Mouse (Mus musculus) frontal cortex, postnatal 36 days (tissue): Measurements from ENCODE around the gene Mrps26.
"Not testable (repeated sequence)": the region's sequence is repeated elsewhere in the genome, so short reads cannot be mapped to it uniquely, and the experiment has no call there.

Source experiments
- DNase-seq, 2 experiments: peaks; one replicate each; pipeline ENCODE4 v3.0.0; 2022; ENCODE audit warnings: low spot score in 2 of 2

Mrps26 gene

DNA sequence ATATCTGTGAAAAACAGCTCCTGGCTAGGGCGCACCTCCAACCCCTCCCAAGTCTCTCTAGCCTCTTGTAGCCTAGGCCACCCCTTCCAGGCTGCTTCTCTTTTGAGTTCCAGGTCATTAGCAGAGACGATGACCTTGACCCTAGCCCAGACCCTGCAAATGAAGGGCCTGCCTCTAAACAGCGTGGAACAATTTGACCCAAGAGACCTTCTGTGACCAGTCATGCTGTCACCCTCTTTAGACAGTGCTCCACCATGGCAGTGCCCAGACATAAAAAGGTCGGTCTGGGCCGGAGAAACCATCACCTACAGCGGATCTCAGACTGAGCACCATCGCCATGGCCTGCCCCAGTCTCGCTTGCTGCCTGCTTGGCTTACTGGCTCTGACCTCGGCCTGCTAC lies 12.3 kb downstream of the Mrps26 start, which contains the start of gene Oxt:
TSS of gene Oxt (plus strand) at position 301 of the 400 bp plus-strand sequence.
- no peak for DNase-seq

DNA sequence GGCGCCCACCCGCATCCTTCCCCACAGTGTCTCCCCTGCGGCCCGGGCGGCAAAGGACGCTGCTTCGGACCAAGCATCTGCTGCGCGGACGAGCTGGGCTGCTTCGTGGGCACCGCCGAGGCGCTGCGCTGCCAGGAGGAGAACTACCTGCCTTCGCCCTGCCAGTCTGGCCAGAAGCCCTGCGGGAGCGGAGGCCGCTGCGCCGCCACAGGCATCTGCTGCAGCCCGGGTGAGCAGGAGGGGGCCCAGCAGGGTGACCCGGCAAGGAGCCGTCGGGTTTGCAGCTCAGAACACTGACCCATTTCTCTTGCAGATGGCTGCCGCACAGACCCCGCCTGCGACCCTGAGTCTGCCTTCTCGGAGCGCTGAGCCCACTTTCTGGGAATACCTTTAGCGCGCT lies 13.0 kb downstream of the Mrps26 start:
- DNase-seq = not testable (repeated sequence)

DNA sequence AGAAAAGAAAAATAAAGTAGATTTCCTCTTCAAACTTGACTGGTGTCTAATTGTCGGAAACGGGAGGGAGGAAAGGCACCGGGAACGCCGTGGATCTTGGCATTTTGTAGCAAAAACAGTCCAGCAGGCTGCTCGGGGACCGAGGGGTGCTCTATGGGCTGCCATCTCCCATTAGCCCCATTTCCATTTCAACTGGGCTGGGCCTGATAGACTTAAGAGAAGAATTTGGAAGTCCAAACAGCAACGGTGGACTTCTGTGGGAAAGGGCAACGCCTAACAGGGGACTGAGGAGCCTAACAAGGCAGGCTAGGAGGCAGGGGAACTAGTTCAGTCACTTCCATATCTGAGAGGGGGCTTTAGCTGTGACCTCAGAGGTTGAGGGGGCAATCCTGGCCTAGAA lies 13.5 kb downstream of the Mrps26 start:
- DNase-seq = no peak

DNA sequence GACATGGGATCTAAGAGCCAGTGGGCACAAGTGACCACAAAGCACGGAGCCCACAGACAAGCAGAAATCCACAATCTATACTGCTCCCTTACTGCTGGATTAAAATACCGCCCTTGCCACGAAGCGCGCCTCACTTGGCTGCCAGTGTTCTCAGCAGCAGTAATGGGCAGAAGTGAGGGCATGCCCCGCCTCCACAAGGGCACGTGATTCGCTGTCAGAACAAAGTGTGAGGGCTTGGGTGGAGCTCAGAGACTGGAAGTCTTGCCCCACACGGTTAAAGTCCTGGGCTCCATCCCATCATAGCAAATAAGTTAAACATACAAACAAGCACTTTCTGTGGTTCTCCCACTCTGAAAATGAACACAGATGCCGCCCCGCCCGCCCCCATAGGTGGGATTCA lies 14.1 kb downstream of the Mrps26 start:
- no peak for DNase-seq

DNA sequence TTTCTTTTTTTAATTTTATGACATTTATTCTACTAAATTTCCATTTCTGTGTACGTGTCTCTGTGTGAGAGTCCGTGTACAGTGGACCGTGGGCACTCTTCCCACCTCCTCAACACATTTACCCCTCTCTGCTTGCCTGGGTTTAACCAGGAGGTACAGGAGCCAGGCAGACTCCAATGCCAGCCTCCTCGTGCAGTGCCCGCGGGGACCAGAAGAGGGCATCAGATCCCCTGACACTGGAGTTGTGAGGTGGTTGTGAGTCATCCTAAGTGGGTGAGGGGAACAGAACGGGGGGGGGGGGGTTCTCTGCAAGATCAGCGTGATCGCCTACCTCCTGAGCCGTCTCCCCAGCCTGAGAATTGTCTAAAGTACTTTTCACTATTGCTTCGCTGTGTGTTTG lies 14.6 kb downstream of the Mrps26 start:
- peak; percentile 70 to 74 for DNase-seq

DNA sequence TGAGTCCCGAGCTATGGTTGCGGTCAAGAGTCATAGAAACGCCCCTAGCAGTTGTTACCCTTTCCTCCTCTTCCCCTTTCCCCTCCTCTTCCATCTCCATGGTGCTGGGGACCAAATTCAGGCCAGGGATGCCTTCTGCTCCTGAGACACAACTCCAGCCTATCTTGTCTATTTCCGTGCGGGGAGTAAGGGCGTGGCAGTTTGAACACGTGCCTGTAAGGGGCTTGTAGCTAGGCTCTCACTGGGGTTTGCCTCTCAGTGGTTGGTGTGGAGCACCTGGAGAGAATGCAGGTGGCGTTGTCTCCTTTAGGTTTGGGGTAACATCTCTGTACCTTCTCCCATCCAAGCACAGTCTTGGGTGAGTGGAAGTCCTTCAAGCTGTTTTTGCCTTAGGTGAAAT lies 16.2 kb downstream of the Mrps26 start:
- DNase-seq = no peak

DNA sequence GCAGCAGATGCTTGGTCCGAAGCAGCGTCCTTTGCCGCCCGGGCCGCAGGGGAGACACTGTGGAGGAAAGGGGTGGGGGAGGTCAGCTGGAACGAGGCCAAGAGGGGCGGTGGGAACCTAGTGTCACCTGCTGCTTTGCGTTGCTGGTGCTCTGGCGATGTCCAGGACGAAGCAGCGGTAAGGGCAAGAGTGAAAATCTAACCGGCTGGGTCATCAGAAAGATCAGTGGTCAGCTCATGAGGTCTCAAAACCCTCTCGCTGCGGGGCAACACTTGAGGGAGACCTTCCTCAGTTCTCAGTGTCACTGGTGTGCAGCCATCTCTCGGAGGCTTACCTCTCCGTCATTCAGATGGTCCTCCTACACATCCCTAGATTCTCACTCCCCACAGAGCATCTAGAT lies 17.7 kb downstream of the Mrps26 start:
- DNase-seq = no peak

DNA sequence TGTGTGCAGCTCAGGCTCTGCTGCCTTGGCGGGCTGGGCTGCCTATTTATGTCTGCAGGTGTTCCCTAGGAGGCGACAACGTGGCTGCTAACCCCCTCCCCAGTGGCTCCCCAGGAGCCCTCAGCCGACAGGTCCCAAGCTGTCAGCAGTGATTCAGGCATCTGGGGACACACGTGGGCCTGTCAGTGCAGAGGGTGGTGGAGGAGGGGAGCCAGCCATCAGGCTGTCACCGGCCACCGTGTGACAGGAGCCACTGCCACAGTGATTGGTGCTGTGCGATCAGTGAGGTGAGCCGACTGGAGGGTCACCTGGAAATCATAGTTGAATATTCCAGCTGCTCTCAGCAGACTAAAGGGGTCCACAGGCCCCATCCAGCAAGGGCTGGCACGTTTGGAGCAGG lies 19.0 kb downstream of the Mrps26 start, which contains the start of gene Avp:
TSS of gene Avp (minus strand) at position 3 of the 400 bp plus-strand sequence.
- no peak for DNase-seq

DNA sequence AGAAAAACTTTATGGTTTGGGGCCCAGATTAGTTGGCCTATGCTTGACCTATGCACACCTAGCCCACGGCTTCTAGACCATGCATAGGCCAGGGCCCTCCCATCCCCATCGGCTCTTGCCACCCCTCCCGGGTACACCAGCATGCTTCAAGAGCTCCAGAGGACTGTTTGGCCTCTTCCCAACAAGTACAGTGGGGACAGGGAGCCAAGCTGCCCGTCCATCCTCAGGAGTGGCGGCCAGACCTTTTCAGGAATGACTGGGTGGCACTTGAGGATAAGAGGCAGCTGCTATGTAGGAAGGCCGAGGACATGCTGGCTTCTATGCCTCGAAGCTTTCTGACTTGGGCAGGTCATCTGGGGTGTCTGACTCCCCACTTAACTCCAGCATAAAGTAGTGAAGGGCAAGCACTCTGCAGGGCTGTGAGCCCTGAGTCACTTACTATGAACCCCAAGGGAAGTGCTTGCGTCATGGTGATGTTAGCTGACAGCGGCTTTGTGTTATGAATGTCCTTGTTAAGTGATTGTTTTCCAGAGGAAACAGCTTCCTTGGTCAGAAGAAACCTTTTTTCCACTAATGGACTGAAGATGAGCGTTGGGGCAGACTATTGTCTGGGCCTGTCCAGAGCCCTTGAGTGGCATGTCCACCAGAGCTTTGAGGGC lies 20.5 kb downstream of the Mrps26 start:
- DNase-seq = no peak

DNA sequence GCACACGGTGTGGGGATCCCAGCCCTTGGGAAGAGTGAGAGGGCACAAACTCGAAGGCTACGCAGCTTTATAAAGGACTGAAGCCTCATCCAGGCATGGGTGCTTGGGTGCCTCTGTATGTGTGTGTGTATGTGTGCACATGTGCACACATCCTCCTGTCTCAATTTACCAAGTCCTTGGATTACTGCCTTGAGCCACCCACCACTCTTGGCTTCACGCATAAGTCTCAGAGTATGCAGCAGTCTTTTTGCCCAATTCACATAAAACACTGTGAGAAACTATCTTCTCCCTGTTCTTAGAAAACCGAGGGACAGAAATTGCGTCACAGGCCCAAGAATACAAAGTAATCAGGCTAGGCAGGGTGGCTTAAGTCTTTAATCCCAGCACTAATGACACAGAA lies 22.5 kb downstream of the Mrps26 start:
- peak in 1 of 2 experiments; percentile 75 for DNase-seq

DNA sequence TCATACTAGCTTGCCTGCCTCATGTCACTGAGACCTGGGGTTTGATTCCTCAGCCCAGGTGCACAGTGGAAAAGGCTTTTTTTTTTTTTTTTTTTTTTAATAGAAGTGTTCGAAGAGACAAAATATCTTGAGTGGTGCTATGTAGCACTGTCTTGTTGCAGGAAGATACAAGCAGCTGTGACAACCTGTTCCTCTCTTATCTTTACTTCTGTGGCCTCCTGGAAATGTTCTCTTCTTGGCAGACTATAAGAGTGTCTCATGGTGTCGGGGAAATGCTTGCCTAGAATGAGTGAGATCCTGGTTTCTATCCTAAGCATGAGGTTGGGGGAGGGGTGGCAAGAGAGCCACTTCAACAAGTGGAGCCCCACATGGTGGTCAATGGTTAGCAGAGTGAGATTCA lies 24.8 kb downstream of the Mrps26 start:
- no peak for DNase-seq

DNA sequence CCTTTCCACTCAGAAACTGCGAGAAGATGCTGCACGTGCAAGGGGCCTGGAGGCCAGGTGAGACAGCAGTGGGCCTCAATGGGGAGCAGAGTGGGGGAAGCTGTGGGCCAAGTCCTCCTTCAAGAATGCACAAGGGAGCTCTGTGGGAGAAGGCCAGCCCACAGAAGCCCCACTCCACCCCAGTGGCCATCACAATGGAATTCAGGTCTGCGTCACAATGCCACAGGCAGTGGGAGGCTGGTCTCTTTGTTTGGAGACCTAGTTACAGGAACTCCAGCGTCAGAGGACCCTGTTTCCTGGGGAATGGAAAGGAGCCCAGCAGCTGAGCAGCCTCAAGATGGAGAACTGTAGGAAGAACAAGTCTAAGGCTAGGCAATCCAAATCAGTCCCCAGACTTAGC lies 25.6 kb downstream of the Mrps26 start:
- DNase-seq = no peak

DNA sequence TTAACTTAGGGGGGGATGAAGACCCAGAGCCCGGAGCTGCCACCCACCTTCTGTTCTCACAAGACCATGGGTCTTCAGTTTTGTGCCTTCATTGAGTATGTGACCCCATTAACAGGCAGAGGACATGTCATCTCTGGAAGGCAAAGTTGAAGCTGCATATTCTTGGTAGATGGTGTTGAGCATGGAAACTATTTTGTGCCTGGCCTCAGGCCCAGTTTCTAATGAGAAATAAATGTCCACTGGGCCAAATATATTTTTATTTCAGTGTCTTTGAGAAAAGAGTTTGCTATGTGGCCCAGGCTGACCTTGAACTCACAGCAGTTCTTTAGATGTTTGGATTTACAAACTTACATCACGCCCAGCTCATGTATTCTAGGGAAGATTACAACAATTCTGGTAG lies 26.2 kb downstream of the Mrps26 start:
- no peak for DNase-seq

DNA sequence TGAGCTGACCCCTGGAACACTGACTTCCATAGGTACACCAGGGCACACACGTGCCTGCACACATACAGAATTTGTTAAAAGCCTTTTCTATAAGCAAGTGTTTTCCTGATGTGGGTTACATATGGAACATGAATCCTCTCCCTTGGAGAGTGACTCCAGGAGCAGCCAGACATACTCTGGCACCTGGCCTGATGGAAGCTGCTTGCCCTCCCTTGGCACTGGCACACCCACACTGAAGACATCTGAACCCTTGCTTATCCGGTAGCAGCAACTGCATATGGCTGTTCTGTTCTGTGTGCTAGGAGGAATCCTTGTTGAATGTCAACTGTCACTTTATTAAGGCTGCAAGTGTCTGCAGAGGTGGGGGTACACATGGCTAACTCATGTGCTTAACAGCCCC lies 27.5 kb downstream of the Mrps26 start:
- DNase-seq = no peak

DNA sequence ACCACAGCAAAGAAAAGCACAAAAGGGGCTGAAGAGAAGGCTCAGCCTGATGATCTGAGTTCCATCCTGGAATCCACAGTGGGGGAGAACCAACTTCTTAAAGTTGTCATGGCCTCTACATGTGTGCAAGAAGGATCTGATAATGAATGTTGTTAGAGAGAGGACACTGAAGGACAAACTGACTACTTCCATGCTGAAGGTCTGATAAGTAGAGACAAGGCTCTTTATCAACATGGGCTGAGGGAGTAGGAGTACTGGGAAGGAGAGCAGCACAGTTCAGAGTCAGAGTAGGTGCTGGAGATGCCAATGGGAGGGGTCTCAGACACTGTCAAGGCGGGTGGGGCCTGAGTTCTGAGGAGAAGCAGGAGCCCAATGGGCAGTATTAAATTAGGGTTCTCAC lies 32.1 kb downstream of the Mrps26 start:
- no peak for DNase-seq

DNA sequence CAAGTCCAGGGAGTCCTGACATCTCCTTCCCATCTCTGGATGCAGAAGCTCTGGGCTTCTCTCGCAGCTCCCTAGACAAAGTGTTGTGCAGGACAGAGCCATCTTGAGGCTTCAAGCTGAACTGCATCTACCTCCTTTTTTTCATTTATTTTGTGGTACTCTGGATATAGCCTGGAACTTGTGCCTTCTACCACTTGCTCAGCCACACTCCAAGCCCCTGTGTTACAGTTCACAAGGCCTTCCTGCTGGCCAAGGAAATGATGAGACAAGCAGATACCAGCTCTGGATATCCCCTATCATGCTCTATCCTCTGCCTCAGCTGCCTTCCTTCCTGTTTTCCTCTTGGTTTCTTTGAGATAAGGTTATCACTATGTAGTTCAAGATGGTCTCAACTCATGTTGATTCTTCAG lies 34.1 kb downstream of the Mrps26 start:
- peak in 1 of 2 experiments; percentile 66 for DNase-seq

DNA sequence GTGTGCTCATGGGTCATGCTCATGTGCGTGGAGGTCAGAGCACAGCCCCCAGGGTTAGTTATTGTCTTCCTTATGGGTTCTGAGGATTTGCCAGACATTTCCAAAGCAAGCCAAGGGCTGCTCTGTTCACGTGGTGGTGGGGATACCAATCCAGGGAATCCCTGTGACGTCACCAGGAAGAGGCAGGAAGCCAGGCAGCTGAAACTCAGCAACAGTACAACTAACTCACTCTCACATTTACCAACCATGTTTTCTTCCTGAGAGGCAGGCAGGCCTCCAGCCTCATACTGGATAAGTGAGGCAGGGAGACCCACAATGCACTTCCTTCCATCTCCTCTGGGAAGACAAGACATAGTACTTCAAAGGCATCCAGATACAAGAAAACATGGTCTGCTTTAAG lies 34.9 kb downstream of the Mrps26 start:
- no peak for DNase-seq

DNA sequence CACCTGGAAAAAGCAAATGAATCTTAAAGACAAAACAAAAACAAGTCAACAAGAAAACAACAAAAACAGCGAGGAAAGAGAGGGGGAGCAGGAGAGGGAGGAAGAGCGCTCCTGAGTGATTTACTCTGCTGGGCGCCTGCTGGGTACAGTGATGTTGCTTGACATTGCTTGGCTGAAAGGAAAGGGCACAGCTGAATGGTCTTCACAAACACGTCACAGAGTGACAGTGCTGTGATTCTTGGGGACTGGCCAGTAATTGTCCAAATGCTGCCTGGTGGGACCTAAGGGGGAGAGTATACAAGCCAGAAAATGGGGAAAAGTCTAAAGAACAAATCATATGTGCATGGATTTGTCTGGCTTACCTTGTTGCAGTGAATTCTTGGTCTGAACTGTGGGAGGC lies 38.7 kb downstream of the Mrps26 start:
- DNase-seq = no peak

DNA sequence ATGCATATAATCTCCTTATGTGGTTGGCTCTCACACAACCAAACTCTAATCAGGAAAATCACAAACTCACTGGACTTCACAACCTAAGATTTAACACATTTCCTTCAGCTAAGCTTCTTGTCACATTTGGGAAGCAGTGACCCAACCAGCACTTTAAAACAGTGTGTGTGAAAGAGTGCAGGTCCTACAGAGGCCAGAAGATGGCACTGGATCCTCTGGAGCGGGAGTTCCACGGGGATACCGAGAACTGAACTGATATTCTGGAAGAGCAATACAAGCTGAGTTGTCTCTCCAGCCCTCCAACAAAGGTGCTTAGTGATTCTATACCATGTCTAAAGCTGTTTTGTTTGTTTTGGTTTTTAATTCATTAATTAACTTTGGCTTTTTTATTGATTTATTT lies 49.5 kb downstream of the Mrps26 start:
- no peak for DNase-seq
